Mouse (Mus musculus) C2C12 (cell line): ENCODE results near the gene Taf10.

ENCODE experiments used
- CEBPB ChIP-seq: IDR thresholded peaks from one replicate; pipeline ENCODE4 v1.6.1; 2011; ENCODE audit warnings: low read depth, mild to moderate bottlenecking, control low read depth, moderate library complexity
- CTCF ChIP-seq: IDR thresholded peaks from one replicate; pipeline ENCODE4 v1.5.1; 2011; ENCODE audit not compliant: control insufficient read depth, insufficient read depth, insufficient read length
- FOSL1 ChIP-seq: IDR thresholded peaks from one replicate; pipeline ENCODE4 v1.8.0; 2011; ENCODE audit warnings: mild to moderate bottlenecking, low read length; ENCODE audit not compliant: poor library complexity, insufficient read depth, severe bottlenecking
- MAX ChIP-seq: IDR thresholded peaks from one replicate; pipeline ENCODE4 v1.6.1; 2011; ENCODE audit warnings: mild to moderate bottlenecking, control low read depth
- MYOD1 ChIP-seq: IDR thresholded peaks from one replicate; pipeline ENCODE4 v1.6.1; 2011; ENCODE audit warnings: low read depth; ENCODE audit not compliant: control insufficient read depth, insufficient read length
- MYOG ChIP-seq: IDR thresholded peaks from one replicate; pipeline ENCODE4 v1.6.1; 2011; ENCODE audit not compliant: control insufficient read depth, insufficient read length; ENCODE audit errors: extremely low read depth
- USF1 ChIP-seq: IDR thresholded peaks from one replicate; pipeline ENCODE4 v1.6.1; 2011; ENCODE audit warnings: low read depth, mild to moderate bottlenecking, control low read depth, moderate library complexity

DNA sequence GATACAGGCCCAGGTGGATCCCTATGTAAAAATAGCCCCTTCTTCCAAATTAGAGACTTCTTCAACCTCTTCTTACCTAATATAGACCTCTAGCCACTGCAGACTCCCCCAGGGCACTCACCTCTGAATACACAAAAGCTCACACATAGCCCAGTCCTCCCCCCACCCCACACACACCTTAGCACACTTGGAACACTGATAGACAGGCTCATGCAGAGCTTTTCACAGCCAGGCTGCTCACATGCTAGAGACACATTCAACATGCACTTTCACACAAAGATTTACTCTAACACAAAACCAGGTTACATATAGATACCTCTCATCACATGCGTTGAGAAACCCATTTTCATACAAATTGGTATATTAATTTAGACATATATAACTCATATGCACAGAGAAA lies 33.2 kb upstream of the Taf10 start:
- TF ChIP-seq MYOG, result no peak
- no peak for TF ChIP-seq CTCF
- TF ChIP-seq USF1, result no peak
- no peak for TF ChIP-seq CEBPB
- TF ChIP-seq MYOD1, result no peak
- no peak for TF ChIP-seq MAX
- no peak for TF ChIP-seq FOSL1
